Mouse (Mus musculus) gastrocnemius, adult 8-10 months (tissue): ENCODE data around the gene Hoxa6. TPM values are rescaled to one million over a fixed set of nuclear protein-coding genes. Genes with fewer than 3 reads are reported as not detected.

ENCODE experiments used
- DNase-seq, 2 experiments: peaks; one replicate each; pipeline ENCODE4 v3.0.0; 2022; ENCODE audit warnings: low spot score in 2 of 2
- total RNA-seq, 4 experiments: library from RNA; stranded (reverse); gene quantifications; 2 replicates each; pipeline ENCODE4 v1.2.4; 2022

Hoxa6 gene
- total RNA-seq, 4 experiments from 2014 or later, result 0.45 to 2.3 (median 1.2) TPM

GRCm38 (mm10) chr6:52180213-52180710 is 28.3 kb downstream of the Hoxa6 start:
- DNase-seq, result no peak

GRCm38 (mm10) chr6:52179690-52180089 is 28.8 kb downstream of the Hoxa6 start:
- no peak for DNase-seq

GRCm38 (mm10) chr6:52178918-52179665 is 29.4 kb downstream of the Hoxa6 start:
- DNase-seq, result no peak

GRCm38 (mm10) chr6:52177806-52178205 is 30.7 kb downstream of the Hoxa6 start:
- no peak for DNase-seq

- no peak for DNase-seq
These were observed 31.3 kb downstream of the Hoxa6 start, which contains the start of gene 5730596B20Rik for GRCm38 (mm10) chr6:52177061-52177735. Gene 5730596B20Rik, plus strand, starts transcription at chr6:52177498.

DNA sequence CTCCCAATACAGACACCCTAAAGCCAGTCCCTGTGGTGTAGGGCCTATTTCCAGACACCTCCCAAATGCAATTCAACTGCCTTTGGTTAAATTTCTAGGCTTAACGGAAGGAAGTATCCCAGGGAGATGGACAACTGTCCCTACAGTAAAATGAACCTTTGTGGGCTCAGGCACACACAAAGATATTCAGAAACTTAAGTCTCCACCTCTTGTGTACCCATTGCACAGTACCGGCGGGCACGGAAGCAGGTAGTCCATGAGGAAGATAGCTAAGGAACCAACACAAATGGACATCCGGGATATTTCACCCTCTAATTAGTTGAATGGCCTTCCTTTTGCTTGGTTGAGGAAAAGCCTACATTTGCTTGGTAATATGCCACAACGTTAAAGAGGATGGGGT is 32.1 kb downstream of the Hoxa6 start:
- no peak for DNase-seq

DNA sequence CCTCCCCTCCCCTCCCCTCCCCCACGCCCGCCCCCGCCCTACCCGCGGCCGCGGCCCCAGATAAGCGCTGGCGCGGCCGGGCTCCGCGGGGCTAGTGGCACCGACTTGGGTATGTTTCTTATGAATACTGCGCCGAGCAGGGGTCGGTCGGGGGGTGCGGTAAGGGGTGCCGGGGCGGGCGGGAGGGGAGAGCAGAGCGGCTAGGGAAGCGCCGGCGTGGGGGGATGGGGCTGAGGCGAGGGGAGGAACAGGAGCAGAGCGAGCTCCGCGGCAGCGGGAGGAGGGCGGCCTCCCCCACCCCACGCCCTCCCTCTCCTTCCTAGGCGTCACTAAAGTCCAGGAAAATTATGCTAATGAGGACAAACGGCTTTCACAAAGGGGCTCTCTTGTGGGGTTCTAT is 32.7 kb downstream of the Hoxa6 start:
- no peak for DNase-seq

GRCm38 (mm10) chr6:52174968-52175751 is 33.4 kb downstream of the Hoxa6 start:
- no peak for DNase-seq

DNA sequence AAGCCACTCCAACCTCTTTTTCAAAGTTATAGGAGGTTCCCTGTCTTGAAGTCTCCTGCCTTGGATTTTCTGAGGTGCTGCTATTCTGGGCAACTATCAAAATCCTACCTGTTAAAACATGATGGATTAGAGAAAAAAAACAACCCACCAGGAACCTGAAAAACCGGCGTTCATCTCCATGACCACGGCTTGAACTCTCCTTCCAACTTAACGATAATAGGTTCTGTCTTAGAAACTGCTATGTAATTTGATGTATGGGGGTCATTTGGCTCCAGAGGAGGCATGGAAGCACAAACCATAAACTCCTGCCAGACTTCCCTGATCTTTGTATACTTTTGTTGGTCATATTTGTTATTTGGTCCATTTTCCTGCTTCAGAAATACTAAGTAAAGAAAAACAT is 34.9 kb downstream of the Hoxa6 start:
- no peak for DNase-seq

- DNase-seq, result peak; percentile 65 to 72
These were observed 36.0 kb downstream of the Hoxa6 start for GRCm38 (mm10) chr6:52172501-52172900.

GRCm38 (mm10) chr6:52171938-52172337 is 36.6 kb downstream of the Hoxa6 start:
- DNase-seq, result no peak

DNA sequence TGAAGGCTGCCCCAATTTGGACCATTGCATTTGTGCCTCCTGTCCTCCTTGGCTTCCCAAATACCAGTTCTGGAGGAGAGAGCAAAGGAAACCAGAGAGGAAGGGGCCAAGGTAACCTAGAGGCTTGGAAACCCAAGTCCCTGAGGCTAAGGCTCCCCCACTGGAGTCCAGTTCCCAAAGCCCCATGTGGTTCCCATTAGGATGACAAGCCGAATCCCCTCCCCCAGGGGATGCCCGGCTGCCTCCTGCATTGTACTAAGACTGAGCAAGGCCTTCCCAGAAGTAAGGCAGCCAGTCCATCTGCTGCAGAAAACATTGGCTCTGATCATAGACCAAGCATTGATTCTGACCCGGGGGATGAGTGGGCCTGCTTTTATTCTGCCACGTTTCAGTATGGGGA is 37.2 kb downstream of the Hoxa6 start:
- DNase-seq, result no peak

DNA sequence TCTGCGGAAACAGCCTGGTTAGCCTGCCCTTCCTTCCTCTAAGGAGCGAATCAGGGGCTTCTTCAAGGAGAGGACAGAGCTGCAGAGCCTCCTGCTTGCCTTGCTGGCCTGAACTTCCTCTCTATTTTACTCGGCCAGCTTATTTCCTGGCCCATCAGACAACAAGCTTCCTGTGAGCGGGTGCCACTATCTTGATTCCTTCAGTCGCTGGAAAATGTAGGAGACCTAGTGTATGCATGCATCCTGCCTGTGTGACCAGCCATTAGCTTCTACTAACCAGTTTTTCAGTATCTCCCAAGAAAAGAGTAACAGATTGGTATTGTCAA is 37.7 kb downstream of the Hoxa6 start:
- DNase-seq, result no peak

GRCm38 (mm10) chr6:52170166-52170897 is 38.2 kb downstream of the Hoxa6 start:
- DNase-seq, result no peak

DNA sequence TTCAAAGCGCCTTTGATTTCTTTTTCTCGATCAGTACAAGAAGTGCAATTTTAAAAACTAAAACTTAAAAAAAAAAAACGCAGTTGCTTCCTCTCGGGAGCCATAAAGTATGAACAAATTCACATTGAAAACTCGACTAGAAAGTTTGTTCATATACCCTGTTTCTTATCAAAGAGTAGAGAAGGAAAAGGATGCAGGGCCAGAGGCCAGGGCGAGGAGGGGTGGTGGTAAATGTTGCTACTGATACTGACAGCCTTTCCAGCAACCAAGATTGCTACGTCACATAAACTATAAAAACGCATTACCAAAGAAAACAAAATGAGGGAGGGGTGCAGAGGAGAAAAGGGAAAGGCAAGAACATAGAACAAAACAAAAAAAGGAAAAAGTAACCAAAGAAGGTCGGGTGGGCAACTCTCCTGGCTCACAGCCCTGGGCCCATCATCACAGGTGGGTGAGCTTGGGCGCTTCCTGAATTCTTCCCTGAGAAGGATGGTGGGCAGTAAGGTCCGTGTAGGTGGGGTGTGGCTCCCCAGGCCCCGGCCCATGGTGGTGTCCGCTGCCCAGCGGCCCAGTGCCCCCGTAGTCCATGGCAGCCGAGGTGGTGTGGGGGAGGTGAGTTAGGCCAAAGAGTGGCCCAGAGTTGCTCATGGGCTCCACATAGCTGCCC is 38.9 kb downstream of the Hoxa6 start:
- no peak for DNase-seq

DNA sequence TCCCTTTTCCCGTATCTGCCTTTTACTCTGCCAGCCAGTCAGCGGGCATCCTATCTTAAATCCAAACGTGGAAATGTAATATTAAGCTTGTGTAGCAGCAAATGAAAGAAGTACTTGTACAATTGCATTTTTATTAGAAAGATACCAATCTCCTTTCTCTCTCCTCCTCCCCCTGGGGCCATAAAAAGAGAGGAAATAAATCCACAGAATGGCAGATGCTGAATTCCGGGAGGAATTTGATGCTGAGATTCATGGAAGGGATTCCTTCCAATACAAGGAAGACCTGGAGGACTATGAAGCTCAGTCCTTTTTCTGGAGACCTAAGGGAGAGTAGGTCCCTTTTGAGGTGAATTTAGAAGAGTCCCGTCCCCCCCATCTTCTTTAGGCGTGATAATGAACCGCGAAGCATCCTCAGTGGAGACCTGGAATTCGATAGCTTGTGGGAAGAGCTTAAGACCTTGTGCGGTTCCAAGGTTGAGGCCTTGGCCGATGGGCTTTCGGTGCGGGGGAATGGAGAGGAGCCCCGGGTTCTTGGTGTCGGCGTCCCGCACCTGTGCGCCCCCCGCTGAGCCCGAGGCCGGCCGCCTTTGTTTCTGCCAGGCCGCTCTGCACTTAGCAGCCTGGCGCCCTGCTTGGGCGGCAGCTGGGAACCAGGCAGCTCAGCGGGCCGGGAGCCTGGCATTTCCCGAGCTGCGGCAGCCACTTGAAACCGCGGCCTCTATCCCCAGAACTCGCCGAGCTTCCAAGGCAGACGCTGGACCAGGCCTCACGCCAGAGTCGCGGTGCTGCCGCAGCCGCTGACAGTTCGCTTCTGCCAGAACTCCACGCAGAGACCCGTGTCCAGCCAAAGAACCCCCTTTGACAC is 40.1 kb downstream of the Hoxa6 start:
- DNase-seq, result no peak

GRCm38 (mm10) chr6:52167736-52168161 is 40.8 kb downstream of the Hoxa6 start:
- DNase-seq, result no peak

DNA sequence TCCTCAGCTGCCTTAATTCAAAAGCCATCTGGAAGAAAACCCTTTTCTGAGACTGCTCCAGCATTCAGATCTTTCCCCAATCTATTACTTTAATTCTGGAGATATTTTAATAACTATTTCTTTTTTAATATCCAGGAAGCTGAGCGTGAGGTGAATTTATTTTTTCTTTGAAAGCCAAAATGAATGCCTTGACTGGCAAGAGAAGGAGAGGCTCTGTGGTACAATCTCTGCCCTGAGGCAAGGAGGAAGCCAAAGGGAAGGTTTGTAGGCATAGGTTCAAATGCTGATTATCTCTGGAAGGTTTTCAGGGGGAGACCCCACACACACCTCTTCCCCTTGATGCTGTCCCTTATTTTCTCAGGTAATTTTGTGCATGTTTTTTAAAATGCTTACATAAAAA is 41.3 kb downstream of the Hoxa6 start:
- no peak for DNase-seq

DNA sequence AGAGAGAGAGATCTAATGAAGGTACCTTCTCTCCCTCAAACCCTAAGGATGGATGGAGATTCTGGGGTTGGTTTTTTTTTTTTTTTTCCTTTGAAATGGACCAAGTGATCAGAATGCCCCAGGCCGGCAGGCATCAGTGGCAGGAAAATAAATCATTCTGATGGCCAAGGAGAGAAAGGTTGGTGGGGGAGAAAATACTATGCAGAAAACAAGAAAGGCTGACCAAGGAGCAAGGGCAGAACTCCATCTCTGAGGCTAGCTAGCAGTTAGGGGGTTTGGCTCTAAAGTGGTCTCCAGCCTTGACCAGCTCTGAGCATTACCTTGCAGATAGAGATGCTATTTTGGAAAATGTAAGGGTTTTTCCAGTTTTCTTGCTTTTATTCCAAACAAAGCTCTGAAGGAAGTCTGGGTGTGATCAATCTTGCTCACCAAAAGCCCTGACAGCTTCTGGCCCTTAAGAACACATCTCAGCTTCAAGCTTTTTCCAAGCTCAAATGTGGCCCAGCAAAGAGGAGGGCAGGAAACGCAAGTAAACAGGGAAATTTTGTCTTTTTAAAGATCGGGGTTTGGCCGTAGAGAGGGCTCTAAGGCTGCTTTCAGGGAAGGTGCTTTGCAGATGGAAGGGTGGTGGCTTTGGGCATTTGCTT is 42.0 kb downstream of the Hoxa6 start:
- DNase-seq, result no peak
